Mouse (Mus musculus) embryonic stem cell, embryonic (primary cell): ENCODE results near the gene Elof1.

Experiments used
- CTCF ChIA-PET, 4 experiments: fragments of 300-600 bp in 2 of 4; fragments of 350-600 bp in 2 of 4; sonication (Branson Sonifier 250); formaldehyde crosslinking; loops; one replicate each; lab custom pipeline; 2022; ENCODE audit warnings: inconsistent platforms in 2 of 4; lab: Charles Lee
- POLR2A ChIA-PET, 4 experiments: fragments of 300-600 bp in 2 of 4; fragments of 350-600 bp in 2 of 4; sonication (Branson Sonifier 250); formaldehyde crosslinking; loops; one replicate each; lab custom pipeline; 2022; ENCODE audit warnings: antibody characterized with exemption in 4 of 4, inconsistent platforms in 1 of 4; lab: Charles Lee

Elof1 gene

GRCm38 (mm10) chr9:22116740-22117426, at the start of gene Elof1:
Gene Elof1, minus strand, starts transcription at chr9:22117172.
- POLR2A ChIA-PET: interaction anchor here in 3 of 4 experiments (0.5 to 2.7 kb wide), 18 partner anchors 8 to 1167 kb away, joined by 3 to 17 read pairs (median 4); partner anchors contain the start of genes Pigyl (in 2 of the 3), Ecsit (in 1 of the 3) and Gm49318 (in 1 of the 3)
- CTCF ChIA-PET: interaction anchor here in 3 of 4 experiments (0.6 to 2.9 kb wide), 21 partner anchors 9 to 294 kb away, joined by 3 to 29 read pairs (median 5); partner anchors contain the start of genes 9530077C05Rik (in 1 of the 3), Cnn1 (in 1 of the 3), Swsap1 (in 1 of the 3) and Zfp809 (in 1 of the 3)

- ChIA-PET POLR2A (interaction anchor here in 3 of 4 experiments (0.6 to 4.9 kb wide), 34 partner anchors 11 to 621 kb away, joined by 3 to 82 read pairs (median 4); partner anchors contain the start of genes Pigyl (in 3 of the 3), Anln (in 1 of the 3), Ccdc159 (in 1 of the 3) and Ldlr (in 1 of the 3)), CTCF (interaction anchor here in 3 of 4 experiments (0.6 to 2.4 kb wide), 9 partner anchors 9 to 245 kb away, joined by 3 to 25 read pairs (median 6); partner anchors contain the start of genes Pigyl (in 2 of the 3), 9530077C05Rik (in 1 of the 3) and Zfp809 (in 1 of the 3))
These were observed 49.7 kb upstream of the Elof1 start for GRCm38 (mm10) chr9:22166686-22167085.

DNA sequence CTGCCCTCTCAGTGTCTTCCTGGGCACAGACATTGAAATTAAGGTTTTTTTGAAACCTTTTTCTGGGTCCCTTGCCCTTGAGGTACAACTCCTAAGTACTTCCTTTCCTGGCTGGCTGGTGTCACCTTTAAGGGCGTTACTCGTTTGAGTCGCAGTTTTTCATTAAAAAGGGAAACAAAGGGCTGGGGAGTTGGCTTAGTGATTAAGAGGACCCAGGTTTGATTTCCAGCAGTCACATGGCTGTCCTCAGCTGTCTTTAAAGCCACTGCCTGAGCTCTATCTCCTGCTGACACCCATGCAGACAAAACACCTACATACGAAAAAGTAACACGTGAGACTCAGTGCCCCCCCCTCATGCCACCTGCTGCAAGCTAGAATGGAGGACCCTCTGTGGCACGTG, 49.0 kb upstream of the Elof1 start:
- POLR2A ChIA-PET: interaction anchor here (0.6 to 4.9 kb wide), 75 partner anchors 8 to 1190 kb away, joined by 3 to 82 read pairs (median 4); partner anchors contain the start of genes Pigyl (in 4 of the 4), Zfp809 (in 2 of the 4), Zfp872 (in 2 of the 4) and 9530077C05Rik (in 1 of the 4)
- CTCF ChIA-PET: interaction anchor here (0.5 to 2.4 kb wide), 22 partner anchors 8 to 245 kb away, joined by 3 to 25 read pairs (median 4); partner anchors contain the start of genes Pigyl (in 2 of the 4), 9530077C05Rik (in 1 of the 4), Gm49318 (in 1 of the 4) and Zfp809 (in 1 of the 4)

GRCm38 (mm10) chr9:22164711-22165668, 48.0 kb upstream of the Elof1 start:
- ChIA-PET CTCF (interaction anchor here (0.5 to 2.4 kb wide), 19 partner anchors 8 to 539 kb away, joined by 3 to 25 read pairs (median 4); partner anchors contain the start of genes Pigyl (in 3 of the 4) and 9530077C05Rik (in 1 of the 4)), POLR2A (interaction anchor here (0.7 to 4.9 kb wide), 62 partner anchors 9 to 1529 kb away, joined by 3 to 82 read pairs (median 4); partner anchors contain the start of genes Pigyl (in 4 of the 4), Zfp809 (in 2 of the 4), Zfp872 (in 2 of the 4) and 9530077C05Rik (in 1 of the 4))

GRCm38 (mm10) chr9:22162912-22163311, 45.9 kb upstream of the Elof1 start:
- POLR2A ChIA-PET: interaction anchor here in 2 of 4 experiments (0.8 to 4.9 kb wide), 9 partner anchors 7 to 78 kb away, joined by 3 to 82 read pairs (median 3); partner anchors contain the start of genes Ecsit (in 1 of the 2), Pigyl (in 1 of the 2), Zfp809 (in 1 of the 2) and Zfp872 (in 1 of the 2)
- CTCF ChIA-PET: interaction anchor here in 1 of 4 experiments (0.5 to 1.6 kb wide), 2 partner anchors 20 to 549 kb away, joined by 3 to 4 read pairs; no protein-coding TSS in a partner anchor

DNA sequence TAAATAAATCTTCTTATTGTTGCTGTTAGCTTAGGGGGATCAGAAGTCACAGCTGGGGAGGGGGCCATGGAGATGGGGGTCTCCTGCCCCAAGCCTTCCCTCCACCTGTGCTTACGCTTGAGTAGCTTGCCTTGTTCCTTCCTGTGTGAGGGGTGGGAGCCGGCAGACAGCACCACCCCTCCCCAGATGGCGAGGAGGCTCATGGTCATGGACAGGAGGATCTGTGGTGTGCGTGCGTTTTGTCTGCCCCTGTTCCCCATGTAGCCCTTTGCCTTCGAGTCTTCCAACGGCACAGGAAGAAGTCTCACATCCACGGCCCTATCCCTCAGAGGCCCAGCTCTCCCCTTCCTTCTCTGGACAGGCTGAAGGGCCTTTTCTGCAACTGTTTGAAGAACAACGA, 45.3 kb upstream of the Elof1 start:
- ChIA-PET CTCF (interaction anchor here in 1 of 4 experiments (0.5 to 1.6 kb wide), 2 partner anchors 19 to 549 kb away, joined by 3 to 4 read pairs; no protein-coding TSS in a partner anchor), POLR2A (interaction anchor here in 1 of 4 experiments (1.1 to 2.2 kb wide), 3 partner anchors 10 to 63 kb away, joined by 3 to 7 read pairs (median 5); partner anchors contain the start of gene Zfp809)

GRCm38 (mm10) chr9:22161299-22161698, 44.3 kb upstream of the Elof1 start:
- CTCF ChIA-PET: interaction anchor here in 1 of 4 experiments (0.6 kb wide), 1 partner anchor 43 kb away, joined by 4 read pairs; no protein-coding TSS in a partner anchor
- POLR2A ChIA-PET: interaction anchor here in 3 of 4 experiments (0.5 to 2.2 kb wide), 9 partner anchors 11 to 437 kb away, joined by 3 to 5 read pairs (median 3); partner anchors contain the start of genes Anln (in 2 of the 3) and Zfp809 (in 1 of the 3)

GRCm38 (mm10) chr9:22157516-22158265, 40.7 kb upstream of the Elof1 start:
- ChIA-PET CTCF (interaction anchor here in 2 of 4 experiments (1.1 to 1.4 kb wide), 4 partner anchors 8 to 353 kb away, joined by 3 to 4 read pairs (median 3); no protein-coding TSS in a partner anchor), POLR2A (interaction anchor here in 3 of 4 experiments (0.6 to 2.3 kb wide), 8 partner anchors 8 to 222 kb away, joined by 3 to 11 read pairs (median 4); partner anchors contain the start of gene Zfp872 (in 1 of the 3))

GRCm38 (mm10) chr9:22156497-22157245, 39.7 kb upstream of the Elof1 start, which contains the start of gene Pigyl:
Gene Pigyl, plus strand, starts transcription at chr9:22156846.
- CTCF ChIA-PET: interaction anchor here (0.5 to 3.5 kb wide), 38 partner anchors 9 to 857 kb away, joined by 3 to 25 read pairs (median 5); partner anchors contain the start of genes Gm49318 (in 2 of the 4), 9530077C05Rik (in 1 of the 4), Anln (in 1 of the 4) and Bbs9 (in 1 of the 4)

DNA sequence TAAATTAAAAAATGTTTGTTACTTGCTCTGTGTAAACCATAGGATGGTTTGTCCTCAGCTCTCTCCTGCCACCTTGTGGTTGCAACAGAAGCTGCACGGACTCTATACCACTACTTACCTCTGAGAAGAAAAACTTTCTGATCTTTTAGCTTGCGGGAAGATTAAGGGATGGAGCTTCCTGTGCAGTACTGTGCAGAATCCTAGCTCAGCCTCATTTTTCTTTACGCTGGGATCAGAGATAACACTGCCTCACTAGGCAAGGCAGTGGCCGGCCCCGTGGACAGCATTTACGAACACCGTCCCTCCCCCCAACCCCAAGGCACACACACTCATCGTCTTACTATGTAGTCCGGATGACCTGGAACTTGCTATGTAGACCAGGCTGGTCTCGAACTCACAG, 38.6 kb upstream of the Elof1 start:
- ChIA-PET CTCF (interaction anchor here (0.5 to 3.5 kb wide), 61 partner anchors 8 to 405 kb away, joined by 3 to 25 read pairs (median 4); partner anchors contain the start of genes Gm49318 (in 4 of the 4), Ecsit (in 2 of the 4), 9530077C05Rik (in 1 of the 4) and Anln (in 1 of the 4)), POLR2A (interaction anchor here (0.5 to 2.9 kb wide), 59 partner anchors 8 to 965 kb away, joined by 3 to 82 read pairs (median 6); partner anchors contain the start of genes Gm49318 (in 3 of the 4), Zfp809 (in 3 of the 4), 9530077C05Rik (in 2 of the 4) and Zfp653 (in 2 of the 4))

More at GRCm38 (mm10) chr9:22156497-22157245, 39.7 kb upstream of the Elof1 start, which contains the start of gene Pigyl:
- POLR2A ChIA-PET: interaction anchor here (0.5 to 2.9 kb wide), 77 partner anchors 9 to 936 kb away, joined by 3 to 82 read pairs (median 4); partner anchors contain the start of genes Gm49318 (in 3 of the 4), Zfp809 (in 3 of the 4), 9530077C05Rik (in 2 of the 4) and Ldlr (in 2 of the 4)

GRCm38 (mm10) chr9:22153810-22154209, 36.8 kb upstream of the Elof1 start:
- CTCF ChIA-PET: interaction anchor here in 2 of 4 experiments (0.6 to 3.5 kb wide), 7 partner anchors 10 to 99 kb away, joined by 3 to 25 read pairs (median 6); no protein-coding TSS in a partner anchor
- POLR2A ChIA-PET: interaction anchor here in 2 of 4 experiments (0.9 to 2.5 kb wide), 7 partner anchors 12 to 168 kb away, joined by 3 to 8 read pairs (median 3); partner anchors contain the start of genes Gm49318 (in 1 of the 2), Zfp599 (in 1 of the 2) and Zfp653 (in 1 of the 2)

GRCm38 (mm10) chr9:22150946-22151345, 34.0 kb upstream of the Elof1 start:
- ChIA-PET POLR2A (interaction anchor here in 3 of 4 experiments (0.7 to 2.6 kb wide), 6 partner anchors 8 to 80 kb away, joined by 3 to 15 read pairs (median 4); partner anchors contain the start of genes Gm49318 (in 1 of the 3), Zfp653 (in 1 of the 3) and Zfp809 (in 1 of the 3)), CTCF (interaction anchor here (0.6 to 2.4 kb wide), 11 partner anchors 15 to 618 kb away, joined by 3 to 7 read pairs (median 4); partner anchors contain the start of gene Gm49318 (in 1 of the 4))

DNA sequence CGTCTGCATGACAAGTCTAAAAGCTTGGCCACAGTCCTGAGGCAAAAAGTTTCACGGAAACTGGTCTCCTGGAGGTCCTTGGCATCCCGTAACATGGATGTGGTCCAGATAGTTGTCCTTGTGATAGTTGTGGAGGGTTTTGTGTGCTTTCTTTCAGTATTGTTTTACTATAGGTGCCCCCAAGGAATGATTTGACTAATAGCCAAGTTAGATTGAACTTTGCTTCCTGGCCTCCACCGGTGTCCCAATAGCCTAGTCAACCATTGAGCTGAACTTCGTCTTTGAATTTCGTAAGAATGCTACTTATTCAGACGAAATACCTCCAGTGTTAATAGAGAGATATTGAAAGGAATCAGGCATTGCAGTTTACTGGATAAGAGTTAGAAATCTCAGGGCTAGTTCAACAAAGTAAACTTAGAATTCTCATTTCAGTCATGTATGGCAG, 33.3 kb upstream of the Elof1 start:
- CTCF ChIA-PET: interaction anchor here (0.6 to 2.4 kb wide), 11 partner anchors 16 to 258 kb away, joined by 3 to 7 read pairs (median 4); partner anchors contain the start of gene Gm49318 (in 1 of the 4)
- POLR2A ChIA-PET: interaction anchor here in 3 of 4 experiments (0.5 to 2.6 kb wide), 29 partner anchors 9 to 360 kb away, joined by 3 to 15 read pairs (median 4); partner anchors contain the start of genes Ecsit (in 2 of the 3), Gm49318 (in 2 of the 3), 9530077C05Rik (in 1 of the 3) and Elavl3 (in 1 of the 3)
